Mouse (Mus musculus) natural killer cell, adult 2 months (primary cell): Measurements from ENCODE around the gene Vmn1r126.
"Not testable (repeated sequence)": the region's sequence is repeated elsewhere in the genome, so short reads cannot be mapped to it uniquely, and the experiment has no call there.

Source experiments
- DNase-seq, 2 experiments: peaks; one replicate each; pipeline ENCODE4 v3.0.0; 2022; ENCODE audit warnings: low spot score in 2 of 2

The Vmn1r126 gene

GRCm38 (mm10) chr7:21301367-21301766 lies at the start of gene Vmn1r126:
TSS of gene Vmn1r126 (minus strand) at chr7:21301467.
- DNase-seq = not testable (repeated sequence)

DNA sequence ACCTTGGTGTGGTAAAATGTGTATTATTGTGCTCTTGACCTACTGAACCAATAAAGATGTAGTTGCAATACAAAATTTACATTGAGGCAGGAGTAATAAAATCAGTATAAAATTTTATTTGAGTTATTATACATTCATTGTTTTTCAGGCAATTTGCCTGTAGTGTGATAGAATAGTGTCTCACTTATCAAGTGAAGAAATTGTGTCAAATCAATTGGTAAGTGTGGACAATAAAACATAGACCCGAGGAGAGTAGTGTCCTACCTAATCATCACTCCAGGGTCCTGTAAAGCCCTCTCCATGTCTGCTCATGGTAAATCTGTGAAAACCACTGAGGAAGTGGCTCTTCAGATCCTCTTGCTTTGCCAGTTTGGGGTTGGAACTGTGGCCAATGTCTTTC lies 47.8 kb upstream of the Vmn1r126 start, which contains the start of gene Vmn1r128:
Gene Vmn1r128 (plus strand): TSS at position 301 of the 400 bp plus-strand sequence.
- not testable (repeated sequence) for DNase-seq

GRCm38 (mm10) chr7:21319761-21320160 lies 18.5 kb upstream of the Vmn1r126 start, which contains the start of gene Vmn1r127:
TSS of gene Vmn1r127 (minus strand) at chr7:21319861.
- not testable (repeated sequence) for DNase-seq

DNA sequence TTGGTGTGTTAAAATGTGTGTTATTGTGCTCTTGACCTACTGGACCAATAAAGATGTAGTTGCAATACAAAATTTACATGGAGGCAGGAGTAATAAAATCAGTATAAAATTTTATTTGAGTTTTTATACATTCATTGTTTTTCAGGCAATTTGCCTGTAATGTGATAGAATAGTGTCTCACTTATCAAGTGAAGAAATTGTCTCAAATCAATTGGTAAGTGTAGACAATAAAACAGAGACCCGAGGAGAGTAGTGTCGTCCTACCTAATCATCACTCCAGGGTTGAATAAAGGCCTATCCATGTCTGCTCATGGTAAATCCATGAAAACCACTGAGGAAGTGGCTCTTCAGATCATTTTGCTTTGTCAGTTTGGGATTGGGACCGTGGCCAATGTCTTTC lies 29.4 kb downstream of the Vmn1r126 start, which contains the start of gene Vmn1r125:
Gene Vmn1r125 (plus strand): TSS at position 301 of the 400 bp plus-strand sequence.
- DNase-seq = not testable (repeated sequence)

GRCm38 (mm10) chr7:21260517-21260916 lies 40.8 kb downstream of the Vmn1r126 start, which contains the start of gene Vmn1r124:
TSS of gene Vmn1r124 (minus strand) at chr7:21260617.
- not testable (repeated sequence) for DNase-seq
